Mouse (Mus musculus): ENCODE results near the gene Itpka. TPM values are rescaled to one million over a fixed set of nuclear protein-coding genes. Genes with fewer than 3 reads are reported as not detected.

The Itpka gene
- polyA plus RNA-seq, 1 experiment: 9.5 TPM

DNA sequence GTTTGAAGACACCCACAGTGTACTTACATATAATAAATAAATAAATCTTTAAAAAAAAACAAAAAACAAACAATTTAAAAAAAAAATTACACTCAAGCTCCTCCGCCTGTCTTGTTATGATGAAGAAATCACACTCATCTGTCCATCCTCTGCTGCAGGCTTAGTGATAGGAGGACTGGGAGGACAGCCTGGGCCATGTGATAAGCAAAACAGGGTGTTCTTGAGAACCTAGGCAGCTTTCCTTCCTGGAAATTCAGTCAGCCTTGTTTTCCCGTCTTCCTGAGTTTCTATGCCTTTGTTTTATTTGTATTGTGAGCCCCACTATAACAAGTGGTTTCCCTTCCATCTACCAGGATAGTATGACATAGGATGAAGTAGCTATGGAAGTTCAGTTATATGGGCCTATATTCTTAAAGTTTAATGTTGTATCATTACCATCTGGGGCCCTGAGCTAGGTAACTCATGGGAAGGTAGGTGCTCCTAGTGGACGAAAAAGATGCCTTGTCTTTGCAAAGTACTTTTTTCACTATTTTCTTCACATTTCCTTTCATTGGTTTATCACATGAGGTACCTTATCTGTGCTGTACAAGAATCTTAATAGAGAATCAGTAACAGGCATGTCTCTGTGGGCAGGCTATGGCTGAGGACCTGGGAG is 14.2 kb upstream of the Itpka start:
- H3K4me1 ChIP-seq (ENCODE audit: control insufficient read depth, insufficient read depth, low read length): no peaks in the 10 kb centered on the region
- no peak for DNase-seq
- no peak overlapping the region for H3K4me3 ChIP-seq (replicated peaks; ENCODE audit: extremely low read depth, low read depth, low read length)
- TF ChIP-seq CTCF (IDR thresholded peaks at IDR 0.05; ENCODE audit: insufficient read depth, low read length) (no peak), POLR2A (IDR thresholded peaks at IDR 0.05; ENCODE audit: borderline replicate concordance, extremely low read depth, low read depth, low read length) (no peak)
- 80% methylated on average over 3 of the region's 3 CpGs for WGBS

DNA sequence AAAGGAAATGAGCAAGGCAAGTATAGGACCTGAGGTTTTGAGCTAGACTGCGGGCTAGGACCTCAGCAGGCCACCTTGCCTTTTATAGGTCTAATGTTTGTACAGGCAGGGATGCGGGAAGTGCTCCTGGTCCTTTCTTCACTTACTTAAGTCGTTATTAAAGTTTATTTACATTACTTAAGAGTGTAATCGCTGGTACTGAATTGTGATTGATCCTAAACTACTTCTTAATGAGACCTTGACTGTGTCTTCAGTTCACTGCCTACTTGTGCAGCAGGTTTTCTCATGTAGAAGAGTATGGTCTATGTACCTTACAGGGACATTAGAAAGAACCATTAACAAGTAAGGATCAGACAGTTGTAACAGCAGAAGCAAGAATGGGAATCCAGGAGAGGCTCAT is 11.4 kb upstream of the Itpka start:
- no peak for DNase-seq
- 80% methylated on average over 4 of the region's 4 CpGs for WGBS
- Histone ChIP-seq H3K4me1 (ENCODE audit: control insufficient read depth, insufficient read depth, low read length) (no peaks in the 10 kb centered on the region), H3K4me3 (replicated peaks; ENCODE audit: extremely low read depth, low read depth, low read length) (no peak overlapping the region)
- TF ChIP-seq CTCF (IDR thresholded peaks at IDR 0.05; ENCODE audit: insufficient read depth, low read length): no peak

GRCm38 (mm10) chr2:119737124-119737523 is 5.0 kb upstream of the Itpka start:
- peaks cover 3% of the 10 kb centered on the region; the same call in 1 of the 2 replicates for H3K4me1 ChIP-seq (ENCODE audit: control insufficient read depth, insufficient read depth, low read length)
- no peak for DNase-seq
- no peak for TF ChIP-seq POLR2A (IDR thresholded peaks at IDR 0.05; ENCODE audit: borderline replicate concordance, extremely low read depth, low read depth, low read length)
- no peak for TF ChIP-seq CTCF (IDR thresholded peaks at IDR 0.05; ENCODE audit: insufficient read depth, low read length)
- WGBS: 25% methylated on average over 12 of the region's 12 CpGs
- no peak overlapping the region for H3K4me3 ChIP-seq (replicated peaks; ENCODE audit: extremely low read depth, low read depth, low read length)

DNA sequence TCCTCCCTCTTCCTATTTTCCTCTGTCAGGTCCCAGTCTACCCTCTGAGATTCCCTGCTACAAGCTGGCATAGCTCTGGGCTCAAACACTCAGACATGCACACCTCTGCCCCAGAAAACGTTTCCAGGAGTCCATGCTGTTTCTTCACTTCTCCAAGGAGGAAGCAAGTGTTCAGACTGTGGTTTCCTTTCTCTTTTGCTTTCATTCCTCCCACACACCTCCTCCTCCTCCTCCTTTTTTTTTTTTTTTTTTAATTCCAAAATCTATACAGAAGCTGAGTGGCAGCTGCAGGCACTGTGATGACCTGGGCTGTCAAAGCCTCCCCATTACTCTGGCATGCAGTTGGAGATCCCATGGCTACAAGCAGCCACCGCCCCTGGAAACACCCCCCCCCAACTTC is 1.6 kb upstream of the Itpka start:
- peaks cover 3% of the 10 kb centered on the region; the same call in 1 of the 2 replicates for H3K4me1 ChIP-seq (ENCODE audit: control insufficient read depth, insufficient read depth, low read length)
- 23% methylated on average over 2 of the region's 2 CpGs for WGBS
- TF ChIP-seq POLR2A (IDR thresholded peaks at IDR 0.05; ENCODE audit: borderline replicate concordance, extremely low read depth, low read depth, low read length): no peak
- no peak for TF ChIP-seq CTCF (IDR thresholded peaks at IDR 0.05; ENCODE audit: insufficient read depth, low read length)
- H3K4me3 ChIP-seq (replicated peaks; ENCODE audit: extremely low read depth, low read depth, low read length): no peak overlapping the region
- DNase-seq: no peak

GRCm38 (mm10) chr2:119742461-119743175 is 481 bp downstream of the Itpka start:
- peak; percentile 63 for DNase-seq
- no peak for TF ChIP-seq CTCF (IDR thresholded peaks at IDR 0.05; ENCODE audit: insufficient read depth, low read length)
- no peak for TF ChIP-seq POLR2A (IDR thresholded peaks at IDR 0.05; ENCODE audit: borderline replicate concordance, extremely low read depth, low read depth, low read length)
- WGBS: under 1% methylated on average over 70 of the region's 70 CpGs

GRCm38 (mm10) chr2:119743176-119743807 is 1.2 kb downstream of the Itpka start:
- TF ChIP-seq CTCF (IDR thresholded peaks at IDR 0.05; ENCODE audit: insufficient read depth, low read length): no peak
- no peak for TF ChIP-seq POLR2A (IDR thresholded peaks at IDR 0.05; ENCODE audit: borderline replicate concordance, extremely low read depth, low read depth, low read length)
- WGBS: 13% methylated on average over 29 of the region's 31 CpGs
- Histone ChIP-seq H3K4me3 (replicated peaks; ENCODE audit: extremely low read depth, low read depth, low read length) (no peak overlapping the region), H3K4me1 (ENCODE audit: control insufficient read depth, insufficient read depth, low read length) (peaks cover 3% of the 10 kb centered on the region; the same call in 1 of the 2 replicates)
- peak; percentile 16 for DNase-seq

More at GRCm38 (mm10) chr2:119742461-119743175, 481 bp downstream of the Itpka start:
- Histone ChIP-seq H3K4me1 (ENCODE audit: control insufficient read depth, insufficient read depth, low read length) (peaks cover 3% of the 10 kb centered on the region; the same call in 1 of the 2 replicates), H3K4me3 (replicated peaks; ENCODE audit: extremely low read depth, low read depth, low read length) (peak overlapping the region; percentile 51)

DNA sequence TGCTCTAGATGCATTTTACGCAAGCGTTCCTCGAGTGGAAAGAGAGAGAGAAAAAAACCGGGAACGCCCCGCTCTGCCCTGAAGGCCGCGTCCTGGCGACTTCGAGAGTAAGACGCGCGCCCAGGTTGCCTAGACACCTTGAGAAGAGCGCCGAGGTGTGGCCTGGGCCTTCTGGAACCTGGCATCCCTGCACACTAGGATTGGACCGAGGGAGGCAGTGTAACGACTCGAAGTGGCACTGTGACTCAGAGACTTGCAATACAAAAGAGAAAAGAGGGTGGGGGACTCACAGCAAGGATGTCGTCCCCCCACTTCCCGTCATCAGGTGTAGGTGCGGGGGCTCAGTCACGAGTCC is 1.6 kb downstream of the Itpka start:
- Histone ChIP-seq H3K4me3 (replicated peaks; ENCODE audit: extremely low read depth, low read depth, low read length) (no peak overlapping the region), H3K4me1 (ENCODE audit: control insufficient read depth, insufficient read depth, low read length) (peaks cover 3% of the 10 kb centered on the region; the same call in 1 of the 2 replicates)
- no peak for DNase-seq
- WGBS: 19% methylated on average over 22 of the region's 22 CpGs
- TF ChIP-seq CTCF (IDR thresholded peaks at IDR 0.05; ENCODE audit: insufficient read depth, low read length) (no peak), POLR2A (IDR thresholded peaks at IDR 0.05; ENCODE audit: borderline replicate concordance, extremely low read depth, low read depth, low read length) (0 out of 2 replicates have a peak, but pooled peaks have one; percentile 9)

- WGBS: 13% methylated on average over 46 of the region's 46 CpGs
- peak overlapping the region; percentile 13 for H3K4me3 ChIP-seq (replicated peaks; ENCODE audit: extremely low read depth, low read depth, low read length)
- TF ChIP-seq POLR2A (IDR thresholded peaks at IDR 0.05; ENCODE audit: borderline replicate concordance, extremely low read depth, low read depth, low read length) (no peak), CTCF (IDR thresholded peaks at IDR 0.05; ENCODE audit: insufficient read depth, low read length) (no peak)
- peak; percentile 54 for DNase-seq
- peaks cover 3% of the 10 kb centered on the region; the same call in 1 of the 2 replicates for H3K4me1 ChIP-seq (ENCODE audit: control insufficient read depth, insufficient read depth, low read length)
These were observed 2.3 kb downstream of the Itpka start for GRCm38 (mm10) chr2:119744163-119745111.

- no peak for DNase-seq
- WGBS: 28% methylated on average over 1 of the region's 1 CpGs
- no peak overlapping the region for H3K4me3 ChIP-seq (replicated peaks; ENCODE audit: extremely low read depth, low read depth, low read length)
These were observed 3.1 kb downstream of the Itpka start for GRCm38 (mm10) chr2:119745281-119745680.

More at GRCm38 (mm10) chr2:119745281-119745680, 3.1 kb downstream of the Itpka start:
- peaks cover 3% of the 10 kb centered on the region; the same call in 1 of the 2 replicates for H3K4me1 ChIP-seq (ENCODE audit: control insufficient read depth, insufficient read depth, low read length)
- TF ChIP-seq CTCF (IDR thresholded peaks at IDR 0.05; ENCODE audit: insufficient read depth, low read length) (peak; percentile 20; the same call in 1 of the 2 replicates), POLR2A (IDR thresholded peaks at IDR 0.05; ENCODE audit: borderline replicate concordance, extremely low read depth, low read depth, low read length) (no peak)
